Mouse (Mus musculus): ENCODE results near the gene Casz1.

- TF ChIP-seq POLR2A (IDR thresholded peaks at IDR 0.05; ENCODE audit: insufficient read depth, low read depth, low read length): no peak
- TF ChIP-seq CTCF (IDR thresholded peaks at IDR 0.05): no peak
- TF ChIP-seq EP300 (IDR thresholded peaks at IDR 0.05; ENCODE audit: insufficient read depth, low read depth, low read length): no peak
Measured at GRCm38 (mm10) chr4:148785053-148785567, 19.1 kb upstream of the Casz1 start.

All from heart, adult 2 months (tissue).